Mouse (Mus musculus) liver, embryonic 14.5 days (tissue): ENCODE measurements around the gene Cd28.

Experiments
- CTCF ChIP-seq: IDR thresholded peaks from 2 replicates; pipeline ENCODE4 v1.5.1; 2016; ENCODE audit warnings: antibody characterized with exemption, low read depth, control low read depth
- EP300 ChIP-seq: IDR thresholded peaks from 2 replicates; pipeline ENCODE4 v1.6.1; 2016; ENCODE audit warnings: antibody characterized with exemption, low read depth

DNA sequence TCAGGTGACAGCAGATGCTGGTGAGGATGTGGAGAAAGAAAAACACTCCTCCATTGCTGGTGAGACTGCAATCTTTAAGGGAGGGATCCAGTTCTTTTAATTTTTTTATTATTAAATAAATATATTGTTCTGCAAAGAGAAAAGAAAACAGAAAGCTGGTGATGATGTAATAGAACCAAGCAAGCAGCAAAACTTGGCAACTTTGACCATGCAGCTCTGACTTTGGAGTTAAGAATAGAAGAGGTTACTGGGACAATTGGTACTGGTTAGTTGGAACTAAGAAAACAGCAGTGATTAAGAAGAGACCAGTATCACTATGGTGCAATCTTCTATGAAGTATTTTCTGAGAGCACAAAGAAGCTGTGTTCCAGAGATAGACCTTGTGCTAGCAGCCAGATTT is 94.2 kb downstream of the Cd28 start:
- no peak for TF ChIP-seq CTCF
- TF ChIP-seq EP300 = no peak
